ENCODE assay signal across 7 mouse cellular contexts in genomic region chr9:35108916-35109315, GRCm38 (mm10). TPM values are rescaled to one million over a fixed set of nuclear protein-coding genes. Genes with fewer than 3 reads are reported as not detected.
DNase-seq lines count a peak whose midpoint lies in the region; ATAC-seq and TF ChIP-seq lines count a peak whose summit lies in the region.

No protein-coding gene starts in this region.

- no peaks in the 10 kb centered on the region for H3K9me3 ChIP-seq in hindbrain, embryonic 14.5 days (ENCODE audit: control insufficient read depth, low read length)
- H3K9me3 ChIP-seq in limb, embryonic 12.5 days: no peaks in the 10 kb centered on the region

- no peak for TF ChIP-seq POLR2A in olfactory bulb, adult 2 months (IDR thresholded peaks at IDR 0.05; ENCODE audit: insufficient read depth, low read depth, low read length)

- peak; percentile 62 for DNase-seq in adipocyte (ENCODE audit: low spot score)
- peak; percentile 50 for DNase-seq in cerebellum, adult 11 months
- DNase-seq in frontal cortex, postnatal 14 days (ENCODE audit: low spot score in 2 of 2): peak; percentile 63 to 83
- peak; percentile 50 for DNase-seq in hindbrain, embryonic 14.5 days (ENCODE audit: low spot score)
- no peak for DNase-seq in spleen, postnatal 10 days (ENCODE audit: low spot score in 2 of 2)

- H3K27me3 ChIP-seq in hindbrain, embryonic 14.5 days (ENCODE audit: control insufficient read depth, insufficient read depth, low read length): no peaks in the 10 kb centered on the region
- no peaks in the 10 kb centered on the region for H3K27me3 ChIP-seq in limb, embryonic 12.5 days

- peaks cover 7% of the 10 kb centered on the region; the same call in 1 of the 2 replicates for H3K4me1 ChIP-seq in hindbrain, embryonic 14.5 days (replicated peaks; ENCODE audit: control insufficient read depth, insufficient read depth, low read length)
- peaks cover 66% of the 10 kb centered on the region for H3K4me1 ChIP-seq in limb, embryonic 12.5 days (replicated peaks)
- peaks cover 28% of the 10 kb centered on the region for H3K4me1 ChIP-seq in olfactory bulb, adult 2 months (ENCODE audit: control insufficient read depth, insufficient read depth, low read length)

- no peak overlapping the region for H3K4me3 ChIP-seq in hindbrain, embryonic 14.5 days (replicated peaks; ENCODE audit: low read length)
- no peak overlapping the region for H3K4me3 ChIP-seq in limb, embryonic 12.5 days (replicated peaks)
- no peak overlapping the region for H3K4me3 ChIP-seq in olfactory bulb, adult 2 months (ENCODE audit: insufficient read depth, low read depth, low read length)

- peak; percentile 53; the same call in 1 of the 2 replicates for ATAC-seq in hindbrain, embryonic 14.5 days (ENCODE audit: low FRiP score)
- ATAC-seq in limb, embryonic 12.5 days (ENCODE audit: insufficient number of reproducible peaks, insufficient read depth, low FRiP score, low TSS enrichment, low read depth): no peak; the same call in 1 of the 2 replicates

- WGBS in hindbrain, embryonic 14.5 days: 48% methylated on average over 5 of the region's 5 CpGs
- WGBS in limb, embryonic 12.5 days: 27% methylated on average over 5 of the region's 5 CpGs
- 50% methylated on average over 5 of the region's 5 CpGs for WGBS in olfactory bulb, adult 2 months

- no peak for TF ChIP-seq CTCF in olfactory bulb, adult 2 months (IDR thresholded peaks at IDR 0.05; ENCODE audit: insufficient read depth, low read depth, low read length)

- H3K36me3 ChIP-seq in hindbrain, embryonic 14.5 days (replicated peaks; ENCODE audit: control insufficient read depth, insufficient read depth): no peaks in the 10 kb centered on the region
- H3K36me3 ChIP-seq in limb, embryonic 12.5 days: no peaks in the 10 kb centered on the region

- H3K27ac ChIP-seq in hindbrain, embryonic 14.5 days: no peak overlapping the region
- peak overlapping the region; percentile 86 for H3K27ac ChIP-seq in limb, embryonic 12.5 days
- H3K27ac ChIP-seq in olfactory bulb, adult 2 months (ENCODE audit: insufficient read depth, low read depth, low read length): peak overlapping the region; percentile 43

- H3K4me2 ChIP-seq in hindbrain, embryonic 14.5 days (replicated peaks): no peak overlapping the region
- no peak overlapping the region; the same call in none of the 2 replicates for H3K4me2 ChIP-seq in limb, embryonic 12.5 days

- no peak overlapping the region for H3K9ac ChIP-seq in hindbrain, embryonic 14.5 days
- H3K9ac ChIP-seq in limb, embryonic 12.5 days (replicated peaks): no peak overlapping the region

RNA-seq across cellular contexts. Expression of gene St3gal4, which starts 10.2 kb away (rescaled TPM):
- 12.8 and 13.5 TPM in 2 replicates for polyA plus RNA-seq in hindbrain, embryonic 14.5 days (2014; fragmentation: Nextera tagmentation; extraction: Ambion mirVana)
- 29.7 and 30.3 TPM in 2 replicates for polyA plus RNA-seq in limb, embryonic 12.5 days (2016; fragmentation: Nextera tagmentation; extraction: Ambion mirVana)
- polyA plus RNA-seq in olfactory bulb, adult 2 months (2012; ENCODE audit: insufficient read depth, insufficient read length, low replicate concordance, missing spikeins): not detected in 2 replicates

Comparison
In these comparisons a context has a peak if more than half of its experiments do, and no peak if none do; other contexts are left out.
1. DNase-seq: peak in adipocyte (single experiment), cerebellum, adult 11 months (single experiment), frontal cortex, postnatal 14 days (2 of 2) and hindbrain, embryonic 14.5 days (single experiment); none in spleen, postnatal 10 days (0 of 2).
2. RNA of gene St3gal4, which starts 10.2 kb away (polyA plus RNA-seq): 29.7 to 30.3 TPM in limb, embryonic 12.5 days and 12.8 to 13.5 TPM in hindbrain, embryonic 14.5 days; not detected in olfactory bulb, adult 2 months; every median in the first group is over 10 times any median in the second.